10 mouse cellular contexts compared by ENCODE assay signal in the genomic region with DNA sequence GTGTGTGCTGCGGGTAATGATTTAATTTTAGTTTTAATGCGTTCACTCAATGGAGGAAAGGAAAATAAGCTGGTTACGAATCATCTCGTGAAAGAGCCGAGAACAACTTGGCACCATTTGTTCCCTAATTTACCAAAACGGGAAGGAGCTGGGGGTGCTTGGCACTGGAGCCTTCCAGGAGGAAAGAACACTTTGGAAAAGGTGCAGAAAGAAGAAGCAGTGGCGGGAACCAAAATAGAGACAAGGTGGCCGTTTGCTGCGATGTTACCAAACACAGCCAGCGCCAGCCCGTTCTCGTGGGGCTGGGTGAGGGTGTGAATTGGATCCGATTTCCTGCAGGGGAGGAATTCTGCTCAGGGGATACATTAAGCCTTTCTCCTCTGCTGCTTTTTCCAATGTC. TPM values are rescaled to one million over a fixed set of nuclear protein-coding genes. Genes with fewer than 3 reads are reported as not detected.
DNase-seq lines count a peak whose midpoint lies in the region; ATAC-seq lines count a peak whose summit lies in the region.
"Had no signal": no experiment of that assay in that cellular context is flagged by ENCODE, and none has a peak within 500 bp of the region (broad histone marks: within the 10 kb centered on the region; RNA-seq: fewer than 3 reads in every experiment).

No protein-coding gene starts in this region.

- no peaks in the 10 kb centered on the region for H3K27me3 ChIP-seq in neural tube, embryonic 11.5 days (ENCODE audit: control insufficient read depth, insufficient read depth, low read length)
- no peaks in the 10 kb centered on the region for H3K27me3 ChIP-seq in hindbrain, embryonic 15.5 days
- no peaks in the 10 kb centered on the region for H3K27me3 ChIP-seq in limb, embryonic 12.5 days

- DNase-seq in neural tube, embryonic 11.5 days (ENCODE audit: low spot score): no peak
- DNase-seq in neural tube, embryonic 10.5 days (ENCODE audit: extremely low spot score, low spot score): no peak
- DNase-seq in right cerebral cortex, postnatal 25 days: peak; percentile 76
- DNase-seq in thymus, postnatal 0 days (ENCODE audit: low spot score): no peak
- no peak for DNase-seq in lung, adult 18-20 months
- DNase-seq in embryo, embryonic 11 days: no peak
- DNase-seq: heart, postnatal 14 days; thymus, postnatal 4 days had no signal

- no peaks in the 10 kb centered on the region for H3K36me3 ChIP-seq in neural tube, embryonic 11.5 days (ENCODE audit: control insufficient read depth, insufficient read depth, low read length)
- H3K36me3 ChIP-seq in hindbrain, embryonic 15.5 days: no peaks in the 10 kb centered on the region
- no peaks in the 10 kb centered on the region for H3K36me3 ChIP-seq in limb, embryonic 12.5 days

- no peak for ATAC-seq in neural tube, embryonic 11.5 days (ENCODE audit: insufficient read depth, low FRiP score, low TSS enrichment)
- ATAC-seq in hindbrain, embryonic 15.5 days (ENCODE audit: low FRiP score, low read depth): no peak
- no peak for ATAC-seq in limb, embryonic 12.5 days (ENCODE audit: insufficient number of reproducible peaks, insufficient read depth, low FRiP score, low TSS enrichment, low read depth)

- H3K4me3 ChIP-seq in neural tube, embryonic 11.5 days (ENCODE audit: low read depth, low read length): no peak overlapping the region
- H3K4me3 ChIP-seq in hindbrain, embryonic 15.5 days: no peak overlapping the region
- H3K4me3 ChIP-seq in limb, embryonic 12.5 days (replicated peaks): peak overlapping the region; percentile 17; the same call in 1 of the 2 replicates

- 0 out of 2 replicates have a peak overlapping the region, but pooled peaks have one; percentile 27 for H3K27ac ChIP-seq in neural tube, embryonic 11.5 days (ENCODE audit: low read depth, low read length)
- peak overlapping the region; percentile 21 for H3K27ac ChIP-seq in hindbrain, embryonic 15.5 days (replicated peaks)
- H3K27ac ChIP-seq in limb, embryonic 12.5 days: no peak overlapping the region

- 47% methylated on average over 13 of the region's 13 CpGs for WGBS in neural tube, embryonic 11.5 days
- 22% methylated on average over 13 of the region's 13 CpGs for WGBS in hindbrain, embryonic 15.5 days
- WGBS in limb, embryonic 12.5 days: 9% methylated on average over 13 of the region's 13 CpGs

- peaks cover 3% of the 10 kb centered on the region; the same call in 1 of the 2 replicates for H3K4me1 ChIP-seq in neural tube, embryonic 11.5 days (ENCODE audit: control insufficient read depth, insufficient read depth, low read length)
- peaks cover 50% of the 10 kb centered on the region for H3K4me1 ChIP-seq in hindbrain, embryonic 15.5 days (replicated peaks)
- H3K4me1 ChIP-seq in limb, embryonic 12.5 days (replicated peaks): peaks cover 25% of the 10 kb centered on the region

- 0 out of 2 replicates have a peak overlapping the region, but pooled peaks have one; percentile 11 for H3K9ac ChIP-seq in neural tube, embryonic 11.5 days (ENCODE audit: low read length)
- 0 out of 2 replicates have a peak overlapping the region, but pooled peaks have one; percentile 1 for H3K9ac ChIP-seq in hindbrain, embryonic 15.5 days
- H3K9ac ChIP-seq in limb, embryonic 12.5 days (replicated peaks): peak overlapping the region; percentile 45; the same call in 1 of the 2 replicates

- H3K9me3 ChIP-seq in neural tube, embryonic 11.5 days (ENCODE audit: control insufficient read depth, low read length): no peaks in the 10 kb centered on the region
- no peaks in the 10 kb centered on the region for H3K9me3 ChIP-seq in hindbrain, embryonic 15.5 days
- H3K9me3 ChIP-seq in limb, embryonic 12.5 days: peaks cover 5% of the 10 kb centered on the region

- H3K4me2 ChIP-seq in neural tube, embryonic 11.5 days (ENCODE audit: low read depth): no peak overlapping the region
- H3K4me2 ChIP-seq in hindbrain, embryonic 15.5 days: peak overlapping the region; percentile 36
- H3K4me2 ChIP-seq in limb, embryonic 12.5 days: peak overlapping the region; percentile 52

RNA-seq across cellular contexts. Expression of a gene that starts 38.5 kb away (rescaled TPM):
- 19.6 and 21.2 TPM in 2 replicates for polyA plus RNA-seq in neural tube, embryonic 11.5 days (2014; fragmentation: Nextera tagmentation; extraction: Ambion mirVana)
- polyA plus RNA-seq in hindbrain, embryonic 15.5 days (2015; fragmentation: Nextera tagmentation; extraction: Ambion mirVana): 11.0 and 15.2 TPM in 2 replicates
- polyA plus RNA-seq in limb, embryonic 12.5 days (2016; fragmentation: Nextera tagmentation; extraction: Ambion mirVana): 3.2 and 4.1 TPM in 2 replicates
- polyA plus RNA-seq in thymus, postnatal 0 days (2015; fragmentation: Nextera tagmentation; extraction: Ambion mirVana): 3.6 and 3.8 TPM in 2 replicates
